Mouse (Mus musculus) left cerebral cortex, postnatal 36 days (tissue): ENCODE data around the gene Nop53. TPM values are rescaled to one million over a fixed set of nuclear protein-coding genes. Genes with fewer than 3 reads are reported as not detected.

Experiments used
- DNase-seq, 2 experiments: peaks; one replicate each; pipeline ENCODE4 v3.0.0; 2021 to 2022; ENCODE audit warnings: low spot score in 2 of 2, mixed read lengths in 1 of 2
- intact Hi-C: fragments of 180-260 bp; cut with DNase I; formaldehyde crosslinking; loops from one replicate; pipeline ENCODE4 v1.15.1; 2025
- total RNA-seq, 2 experiments: library from RNA; stranded (reverse); gene quantifications; 2 replicates each; pipeline ENCODE4 v1.2.3; 2021

Gene Nop53
- 100 to 1,000 TPM; 113 to 130 TPM for total RNA-seq

DNA sequence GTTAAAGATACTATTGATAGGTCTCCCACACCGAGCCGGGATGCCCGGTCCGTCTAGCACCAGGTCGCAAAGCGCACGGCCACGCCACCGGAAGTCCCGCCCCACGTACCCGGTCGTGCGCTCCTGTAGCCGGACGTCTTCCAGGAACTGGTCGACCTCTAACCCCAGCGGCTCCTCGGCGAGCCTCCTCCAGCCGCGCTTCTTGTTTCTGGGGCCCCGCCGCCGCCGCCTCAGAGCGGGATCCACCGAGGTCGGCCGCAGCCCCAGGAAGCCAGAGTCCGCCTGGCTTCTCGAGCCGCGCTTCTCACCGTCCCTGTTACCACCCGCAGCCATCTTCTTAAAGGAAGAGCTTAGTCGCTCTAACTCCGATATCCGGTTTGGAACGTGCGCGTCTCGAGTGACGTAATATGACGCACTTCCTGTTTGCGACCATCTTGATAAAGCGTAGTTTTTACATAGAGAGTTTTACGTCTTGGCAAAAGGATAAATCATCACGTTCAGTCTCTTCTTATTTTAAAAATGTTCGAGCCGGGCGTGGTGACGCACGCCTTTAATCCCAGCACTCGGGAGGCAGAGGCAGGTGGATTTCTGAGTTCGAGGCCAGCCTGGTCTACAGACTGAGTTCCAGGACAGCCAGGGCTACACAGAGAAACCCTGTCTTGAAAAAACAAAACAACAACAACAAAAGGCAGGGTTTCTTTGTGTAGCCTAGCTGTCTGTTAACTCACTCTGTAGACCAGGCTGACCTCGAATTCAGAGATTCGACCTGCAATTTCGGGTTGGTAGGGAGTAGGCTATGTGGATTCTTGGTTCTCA lies at the start of gene Nop53:
Gene Nop53, minus strand, starts transcription at position 354 of the 816 bp plus-strand sequence.
- intact Hi-C loops, result no loop called here
- peak; percentile 96 to 97 for DNase-seq

DNA sequence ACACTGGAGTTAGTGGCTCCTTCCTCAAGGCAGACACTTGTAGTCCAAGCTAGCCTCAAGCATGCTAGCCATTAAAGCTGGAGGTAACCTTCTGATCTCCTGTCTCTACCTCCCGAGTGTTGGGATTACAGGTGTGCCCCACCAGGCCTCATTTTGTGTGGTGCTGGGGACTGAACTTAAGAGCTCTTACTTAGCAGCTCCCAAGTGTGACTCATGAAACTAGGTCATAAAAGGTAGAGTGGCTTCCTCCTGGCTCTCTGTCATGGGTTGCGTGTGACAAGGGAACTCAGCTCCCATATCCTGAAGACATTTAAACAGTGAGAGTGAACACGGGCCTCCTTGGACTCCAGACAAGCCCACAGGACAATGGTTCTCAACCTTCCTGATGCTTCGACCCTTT lies 47.9 kb upstream of the Nop53 start:
- DNase-seq, result no peak
- intact Hi-C loops, result no loop called here

DNA sequence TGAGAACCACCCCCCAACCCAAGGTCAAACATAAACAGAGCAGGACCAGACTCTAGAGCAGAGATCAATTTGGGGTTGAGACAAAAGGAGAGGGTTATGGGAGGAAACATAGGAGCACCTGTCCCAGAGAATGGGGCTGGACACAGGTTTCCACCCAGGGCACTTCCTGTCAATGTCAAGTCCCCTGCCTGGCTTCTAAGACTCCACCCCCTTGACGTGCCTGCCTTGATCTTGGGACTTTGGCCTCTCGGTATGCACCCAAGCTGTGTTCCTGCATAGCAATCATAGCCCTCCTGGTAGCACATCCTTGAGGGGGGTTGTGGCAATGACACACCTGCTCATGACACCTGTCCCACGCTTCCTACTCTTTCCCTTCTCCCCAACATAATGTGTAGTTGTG lies 47.3 kb upstream of the Nop53 start:
- DNase-seq, result no peak
- intact Hi-C loops, result no loop called here

DNA sequence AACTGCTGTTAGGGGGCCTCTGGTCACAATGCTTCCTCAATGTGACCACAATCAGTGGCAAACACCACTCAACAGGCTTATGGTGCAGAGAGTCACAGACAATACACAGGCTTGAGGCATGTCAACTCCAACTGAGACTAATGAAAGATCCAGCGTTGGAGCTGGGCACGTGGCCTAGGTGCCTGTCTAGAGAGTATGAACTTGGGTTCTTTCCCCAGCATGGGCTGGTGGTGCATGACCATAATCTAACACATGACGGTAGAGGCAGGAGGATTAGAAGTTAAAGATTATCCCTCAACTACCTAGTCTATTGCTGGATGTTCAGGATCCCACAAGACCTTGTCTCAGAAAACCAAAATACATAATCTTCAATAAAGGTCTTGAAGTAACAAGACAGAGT lies 45.9 kb upstream of the Nop53 start:
- DNase-seq, result no peak
- intact Hi-C loops, result no loop called here

DNA sequence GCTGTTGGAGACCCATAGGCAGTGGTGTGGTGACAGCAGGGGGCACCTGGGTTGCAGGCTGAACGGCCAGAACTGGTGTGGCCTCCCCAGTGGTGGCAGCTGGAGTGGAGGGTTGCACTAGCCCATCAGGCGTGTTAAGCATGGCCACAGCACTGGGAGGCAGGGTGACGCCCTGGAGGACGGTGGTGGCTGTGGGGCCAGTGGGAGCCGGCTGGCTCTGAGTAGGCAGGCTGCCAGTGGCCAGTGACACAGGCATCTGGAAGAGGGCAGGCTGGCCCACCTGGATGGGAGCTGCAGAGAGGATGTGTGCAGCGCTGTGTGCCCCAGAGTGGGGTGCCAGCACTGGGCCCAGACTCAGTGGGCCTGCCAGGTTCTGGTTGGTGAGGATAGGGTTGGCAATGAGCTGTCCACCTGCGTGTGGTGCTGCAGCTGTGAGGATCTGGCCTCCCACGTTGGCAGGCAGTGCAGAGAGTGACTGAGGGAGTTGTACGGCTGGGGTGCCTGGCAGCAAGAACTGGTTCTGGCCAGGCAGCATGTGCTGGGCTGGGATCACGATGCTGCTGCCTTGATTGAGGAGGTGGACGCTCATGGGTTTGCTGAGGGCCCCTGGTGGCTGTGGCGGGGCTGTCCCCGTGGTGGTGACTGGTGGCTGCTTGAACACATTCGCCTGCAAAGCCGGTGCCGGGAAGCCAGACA lies 41.9 kb upstream of the Nop53 start:
- intact Hi-C loops, result loop anchor here (10.0 kb wide), 1 partner anchor 167 kb away; no protein-coding TSS in a partner anchor
- peak; percentile 43 for DNase-seq

DNA sequence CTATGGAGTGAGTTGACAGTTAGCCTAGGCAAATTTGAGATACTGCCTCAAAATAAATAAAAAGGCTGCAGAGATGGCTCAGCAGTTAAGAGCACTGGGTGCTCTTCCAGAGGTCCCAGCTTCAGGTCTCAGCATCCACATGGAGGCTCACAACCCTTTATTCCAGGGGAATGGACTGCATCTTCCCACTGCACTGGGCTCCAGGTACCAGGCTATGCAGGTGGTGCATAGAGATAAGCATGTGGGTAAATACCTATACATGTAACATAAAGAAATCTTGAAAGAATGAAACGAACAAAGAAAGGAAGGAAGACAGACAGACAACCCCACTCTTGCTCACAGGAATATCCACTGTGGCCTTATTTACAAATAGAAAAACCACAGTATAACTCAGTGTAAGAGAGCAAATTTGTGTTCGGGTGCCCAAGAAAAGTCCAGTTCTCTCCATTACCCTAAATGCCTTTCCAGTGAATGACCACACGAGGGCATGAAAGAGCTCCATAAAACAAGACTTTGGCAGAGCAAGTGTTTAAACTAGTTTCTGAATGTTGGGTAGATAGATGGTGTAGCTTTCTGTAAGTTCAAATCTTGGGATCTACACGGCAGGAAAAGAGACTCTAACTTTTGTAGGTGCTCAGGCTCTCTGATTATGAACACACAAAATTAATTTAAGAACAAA lies 37.0 kb upstream of the Nop53 start:
- no peak for DNase-seq
- intact Hi-C loops, result loop anchor here (1.0 to 10.0 kb wide), 2 partner anchors 69 to 172 kb away; no protein-coding TSS in a partner anchor

DNA sequence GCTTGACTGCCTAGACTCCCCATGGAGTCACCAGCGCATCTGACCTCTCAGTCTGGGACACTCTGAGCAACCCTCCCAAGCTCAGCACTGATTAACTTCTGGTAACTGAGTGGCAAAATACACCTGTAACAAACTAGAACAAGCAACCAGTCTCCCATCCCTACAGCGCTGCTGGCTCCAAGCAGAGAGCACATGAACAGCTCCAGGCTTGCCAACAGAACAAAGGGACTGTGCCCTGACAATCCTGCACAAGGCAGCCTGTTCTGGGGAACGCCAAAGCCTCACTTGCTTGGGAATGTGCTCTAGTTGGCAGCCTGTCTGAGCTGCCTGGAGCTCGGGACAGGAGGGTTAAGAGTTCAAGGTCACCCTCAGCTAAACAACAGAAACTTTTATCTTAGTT lies 35.7 kb upstream of the Nop53 start:
- intact Hi-C loops, result loop anchor here (10.0 kb wide), 1 partner anchor 173 kb away; no protein-coding TSS in a partner anchor
- DNase-seq, result no peak

DNA sequence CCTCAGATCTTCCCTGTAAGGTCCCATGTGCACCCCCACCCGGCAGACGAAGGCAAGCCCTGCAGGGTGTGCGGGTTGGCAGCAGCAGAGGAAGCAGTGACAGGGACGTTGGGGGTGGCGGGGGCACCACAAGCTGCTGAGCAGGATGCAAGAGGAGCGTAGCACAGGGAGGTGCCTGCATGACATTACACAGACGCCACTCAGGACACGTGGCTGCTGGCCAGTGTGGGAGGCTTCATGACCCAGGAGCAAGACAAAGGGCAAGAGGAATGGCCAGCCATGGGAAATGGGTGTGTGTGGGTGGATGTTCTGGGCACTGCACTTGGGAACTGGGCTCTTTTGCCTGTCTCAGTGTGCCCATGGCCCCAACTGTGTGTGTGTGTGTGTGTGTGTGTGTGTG lies 34.4 kb upstream of the Nop53 start:
- DNase-seq, result peak; percentile 52 to 53
- intact Hi-C loops, result loop anchor here (10.0 kb wide), 1 partner anchor 175 kb away; no protein-coding TSS in a partner anchor

DNA sequence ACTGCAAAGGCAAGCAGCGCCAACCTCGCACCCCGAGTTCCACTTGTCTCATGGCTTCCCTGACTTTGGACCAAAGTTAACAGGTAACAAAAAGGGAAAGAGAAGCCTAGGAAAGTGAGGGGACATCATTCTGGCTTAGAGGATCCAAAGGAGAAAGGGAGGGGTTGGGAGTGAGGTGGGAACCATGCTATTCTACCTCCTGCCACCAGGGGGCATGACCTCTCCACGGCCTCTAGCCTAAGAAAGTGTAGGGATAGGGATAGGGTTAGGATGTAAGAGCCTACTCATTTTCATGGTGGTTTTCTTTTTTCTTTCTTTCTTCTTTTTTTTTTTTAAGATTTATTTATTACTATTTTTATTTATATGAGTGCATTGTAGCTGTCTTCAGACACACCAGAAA lies 30.0 kb upstream of the Nop53 start:
- intact Hi-C loops, result no loop called here
- peak in 1 of 2 experiments; percentile 43 for DNase-seq

DNA sequence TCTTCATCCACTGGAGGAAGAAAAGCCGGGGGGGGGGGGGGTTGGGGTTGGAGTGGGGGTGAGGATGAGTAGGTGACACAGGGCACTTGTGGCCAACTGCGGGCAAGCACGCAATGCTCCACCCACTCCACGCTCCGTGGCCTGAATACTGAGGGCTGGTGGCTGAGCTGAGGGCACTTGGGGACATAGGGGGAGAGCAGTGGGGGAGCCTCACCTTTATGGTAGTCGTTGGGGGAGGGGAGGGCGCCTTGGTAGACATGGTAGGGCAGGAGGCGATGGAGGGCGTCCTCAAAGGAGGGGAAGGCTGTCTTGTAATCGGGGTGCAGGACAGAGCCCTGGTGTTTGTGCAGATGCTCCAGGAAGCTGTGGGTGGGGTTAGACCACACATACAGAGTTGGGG lies 29.6 kb upstream of the Nop53 start:
- intact Hi-C loops, result no loop called here
- no peak for DNase-seq

DNA sequence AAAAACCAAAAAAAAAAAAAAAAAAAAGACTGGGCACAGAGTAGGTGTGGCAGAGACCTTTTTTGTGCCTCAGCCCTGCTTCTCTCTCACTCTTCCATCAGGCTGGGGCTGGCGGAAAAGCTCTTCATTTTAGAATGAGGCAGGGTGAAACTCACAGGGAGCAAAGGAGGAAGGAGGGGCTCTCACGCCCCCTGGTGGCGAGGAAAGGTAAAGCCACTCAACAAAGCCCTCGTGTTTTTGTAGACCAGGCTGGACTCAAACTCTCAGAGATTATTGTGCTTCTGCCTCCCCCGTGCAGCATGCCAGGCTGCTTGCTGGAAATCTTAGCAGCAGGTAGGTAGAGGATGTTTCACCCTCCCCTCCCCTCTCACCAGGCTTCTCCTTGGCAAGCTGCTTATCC lies 28.8 kb upstream of the Nop53 start:
- DNase-seq, result peak; percentile 65 to 68
- intact Hi-C loops, result no loop called here

DNA sequence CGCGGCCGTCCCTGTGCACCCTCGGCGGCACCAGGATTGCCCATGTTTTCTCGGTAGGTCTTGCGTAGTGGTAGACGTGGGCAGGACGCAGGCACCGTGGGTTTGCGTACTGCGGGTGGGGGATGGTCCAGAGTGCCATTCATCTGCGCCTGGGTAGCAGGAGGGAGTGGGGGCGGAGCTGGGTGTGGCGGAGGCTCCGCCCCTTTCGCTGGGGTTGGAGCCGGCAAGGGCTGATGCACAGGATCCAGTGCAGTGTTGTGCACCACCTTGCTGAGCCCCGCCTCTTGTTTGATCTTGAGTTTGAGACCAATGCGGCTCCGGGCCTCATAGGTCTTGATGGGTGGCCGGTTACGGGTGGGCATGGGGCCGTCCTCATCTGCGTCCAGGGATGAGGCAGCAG lies 26.4 kb upstream of the Nop53 start:
- intact Hi-C loops, result no loop called here

DNA sequence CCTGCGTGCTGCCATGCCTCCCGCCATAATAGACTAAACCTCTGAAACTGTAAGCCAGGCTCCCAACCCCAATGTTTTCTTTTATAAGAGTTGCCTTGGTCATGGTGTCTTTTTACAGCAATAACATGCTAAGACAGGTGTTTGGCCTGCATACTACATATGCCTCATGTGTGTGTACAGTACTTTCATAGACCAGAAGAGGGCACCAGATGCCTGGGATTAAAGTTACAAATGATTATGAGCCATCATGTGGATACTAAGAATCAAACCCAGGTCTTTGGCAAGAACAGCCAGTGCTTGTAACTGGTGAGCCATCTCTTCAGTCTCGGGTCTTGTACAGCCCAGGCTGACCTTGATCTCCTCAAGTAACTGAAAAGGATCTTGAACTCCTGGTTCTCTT lies 23.8 kb upstream of the Nop53 start:
- intact Hi-C loops, result no loop called here
- DNase-seq, result no peak

More for the DNA sequence above, 26.4 kb upstream of the Nop53 start:
- no peak for DNase-seq

DNA sequence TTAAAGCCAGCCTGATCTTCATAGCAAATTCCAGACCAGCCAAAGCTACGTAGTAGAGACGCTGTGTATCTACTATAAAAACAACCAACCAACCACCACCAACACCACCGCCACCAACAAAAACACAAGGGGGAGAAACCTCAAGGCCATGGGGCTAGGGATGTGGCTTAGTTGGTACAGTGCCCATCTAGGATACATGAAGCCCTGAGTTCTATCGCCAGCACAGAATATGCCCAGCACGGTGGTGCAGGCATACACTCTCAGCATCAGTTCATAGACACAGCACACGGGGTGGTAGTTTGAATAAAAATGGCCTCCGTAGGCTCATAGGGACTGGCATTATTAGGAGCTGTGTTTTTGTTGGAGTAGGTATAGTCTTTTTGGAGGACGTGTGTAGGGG lies 22.4 kb upstream of the Nop53 start:
- intact Hi-C loops, result no loop called here
- DNase-seq, result no peak

DNA sequence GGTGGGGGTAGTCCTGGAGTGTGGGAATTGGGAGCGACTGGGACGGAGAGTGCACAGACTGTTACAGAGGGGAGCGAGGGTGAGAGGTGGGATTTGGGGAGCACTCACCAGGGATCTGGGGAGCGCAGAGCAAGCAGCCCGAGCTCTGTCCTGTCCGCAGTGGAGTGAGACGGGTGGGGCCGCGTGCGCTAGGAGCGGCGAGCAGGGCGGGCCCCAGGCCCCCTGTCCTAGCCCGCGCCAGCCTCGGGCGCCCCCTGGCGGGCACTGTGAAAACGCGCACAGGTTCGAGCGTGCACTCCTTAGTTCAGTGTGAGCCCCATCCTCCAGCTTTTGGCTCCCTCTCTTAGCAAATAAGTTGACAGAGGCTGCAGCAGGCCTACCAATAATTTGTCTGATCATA lies 21.4 kb upstream of the Nop53 start, which contains the start of gene Ehd2:
Gene Ehd2, minus strand, starts transcription at position 256 of the 400 bp plus-strand sequence.
- peak; percentile 47 to 52 for DNase-seq
- intact Hi-C loops, result loop anchor here (2.0 kb wide), 1 partner anchor 19 kb away; no protein-coding TSS in a partner anchor

DNA sequence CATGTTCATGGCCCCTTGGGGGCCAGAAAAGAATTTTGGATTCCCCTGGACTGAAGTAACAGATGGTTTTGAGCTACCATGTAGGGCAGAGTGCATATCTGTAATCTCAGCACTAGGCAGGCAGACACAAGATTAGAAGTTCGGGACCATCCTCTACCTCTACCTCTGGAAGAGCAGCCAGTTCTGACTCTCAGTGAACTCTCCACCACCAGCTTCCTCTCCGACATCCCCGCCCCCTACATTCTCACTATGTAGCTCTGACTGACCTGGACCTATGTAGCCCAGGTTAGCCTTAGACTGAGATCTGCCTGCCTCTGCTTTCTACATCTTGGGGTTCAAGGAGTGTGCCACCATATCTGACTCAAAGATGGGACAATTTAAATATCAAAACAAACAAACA lies 20.6 kb upstream of the Nop53 start:
- DNase-seq, result no peak
- intact Hi-C loops, result loop anchor here (2.0 kb wide), 1 partner anchor 18 kb away; no protein-coding TSS in a partner anchor

DNA sequence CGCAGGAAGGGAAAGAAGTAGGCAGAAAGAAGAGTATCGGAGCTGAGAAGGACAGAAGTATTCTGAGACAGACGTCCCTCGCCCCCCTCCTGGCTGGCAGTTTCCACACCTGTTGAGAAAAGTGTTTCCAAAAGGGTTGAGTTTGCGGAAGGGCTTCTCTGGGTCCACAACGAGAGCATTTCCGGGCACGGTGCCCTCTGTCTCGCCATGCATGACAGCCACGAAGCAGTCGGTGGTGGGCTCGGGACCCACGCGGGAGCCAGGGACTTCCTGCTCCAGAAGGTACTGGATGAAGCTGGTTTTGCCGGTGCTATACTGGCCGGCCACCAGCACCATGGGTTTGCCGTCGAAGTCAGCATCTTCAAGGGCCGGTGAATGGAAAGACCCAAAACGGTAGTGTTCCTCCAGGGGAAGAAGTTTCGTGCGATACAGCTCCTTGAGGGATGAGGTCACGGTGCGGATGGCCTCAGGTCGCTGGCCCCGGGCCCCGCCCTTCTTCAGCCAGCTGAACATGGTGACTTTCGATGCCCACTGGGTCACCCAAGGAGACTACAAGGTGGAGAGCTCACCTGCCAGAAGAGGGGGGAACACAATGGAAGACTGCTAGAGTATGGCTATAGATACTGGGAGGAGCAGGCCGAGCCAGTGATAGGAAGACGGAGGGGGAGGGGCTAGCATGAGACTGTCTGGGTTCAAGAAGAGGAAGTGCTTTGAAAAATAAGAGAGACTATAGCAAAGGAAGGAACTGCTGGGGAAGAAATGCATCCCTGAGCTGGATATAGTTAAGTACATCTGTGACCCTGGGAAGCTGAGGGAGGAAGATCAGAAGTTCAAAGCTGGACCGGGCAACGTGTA lies 18.2 kb upstream of the Nop53 start:
- no peak for DNase-seq
- intact Hi-C loops, result no loop called here

DNA sequence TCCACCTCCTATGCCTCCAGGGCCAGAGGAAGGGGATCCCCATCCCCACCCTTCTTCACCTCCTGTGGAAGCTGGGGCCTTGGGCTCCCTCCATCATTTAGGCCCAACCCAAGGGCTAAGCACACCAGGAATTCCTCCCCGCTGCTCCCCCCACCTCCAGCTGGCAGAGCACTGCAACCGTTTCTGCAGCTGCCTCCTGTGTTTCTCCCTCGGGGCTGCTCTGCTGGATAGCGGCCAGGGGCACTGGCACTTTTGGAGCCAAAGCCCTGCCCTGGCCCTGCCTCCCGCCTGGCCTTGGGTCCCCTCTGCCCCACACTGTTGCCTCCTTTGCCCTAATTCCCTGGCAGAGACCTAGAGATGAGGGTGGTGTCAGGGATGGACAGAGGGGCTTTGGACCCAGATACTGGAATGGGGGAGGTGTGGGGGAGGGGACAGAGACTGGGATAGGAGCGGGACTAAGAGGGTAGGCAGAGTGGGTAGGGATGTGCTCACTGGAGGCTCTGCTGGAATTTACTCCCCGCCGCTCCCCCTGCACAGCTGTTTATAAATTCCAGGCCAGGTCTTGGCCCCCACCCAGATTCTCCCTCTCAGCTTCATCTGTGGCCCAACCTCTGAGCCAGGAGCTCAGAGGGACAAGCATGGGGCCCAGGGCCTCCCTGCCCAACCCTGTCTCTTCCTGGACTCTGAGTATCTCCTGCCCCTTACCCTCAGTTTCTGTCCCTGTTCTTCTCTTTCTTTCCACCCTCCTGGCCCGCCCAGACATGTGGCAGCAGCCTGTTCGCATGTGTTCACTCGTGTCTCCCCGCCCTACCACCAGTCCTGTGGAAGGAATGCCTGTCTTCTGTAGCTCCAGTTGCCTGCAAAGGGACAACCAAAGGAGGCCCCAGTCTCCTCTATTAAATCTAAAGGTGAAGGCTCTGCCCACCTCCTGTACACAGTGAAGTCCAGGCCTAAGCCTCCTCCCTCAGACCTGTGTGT lies 16.7 kb upstream of the Nop53 start:
- DNase-seq, result peak; percentile 22 to 40
- intact Hi-C loops, result no loop called here
